Mouse (Mus musculus): ENCODE results near the gene Fblim1. TPM values are rescaled to one million over a fixed set of nuclear protein-coding genes. Genes with fewer than 3 reads are reported as not detected.

Fblim1 gene
- polyA plus RNA-seq, 1 experiment = 29.5 TPM

DNA sequence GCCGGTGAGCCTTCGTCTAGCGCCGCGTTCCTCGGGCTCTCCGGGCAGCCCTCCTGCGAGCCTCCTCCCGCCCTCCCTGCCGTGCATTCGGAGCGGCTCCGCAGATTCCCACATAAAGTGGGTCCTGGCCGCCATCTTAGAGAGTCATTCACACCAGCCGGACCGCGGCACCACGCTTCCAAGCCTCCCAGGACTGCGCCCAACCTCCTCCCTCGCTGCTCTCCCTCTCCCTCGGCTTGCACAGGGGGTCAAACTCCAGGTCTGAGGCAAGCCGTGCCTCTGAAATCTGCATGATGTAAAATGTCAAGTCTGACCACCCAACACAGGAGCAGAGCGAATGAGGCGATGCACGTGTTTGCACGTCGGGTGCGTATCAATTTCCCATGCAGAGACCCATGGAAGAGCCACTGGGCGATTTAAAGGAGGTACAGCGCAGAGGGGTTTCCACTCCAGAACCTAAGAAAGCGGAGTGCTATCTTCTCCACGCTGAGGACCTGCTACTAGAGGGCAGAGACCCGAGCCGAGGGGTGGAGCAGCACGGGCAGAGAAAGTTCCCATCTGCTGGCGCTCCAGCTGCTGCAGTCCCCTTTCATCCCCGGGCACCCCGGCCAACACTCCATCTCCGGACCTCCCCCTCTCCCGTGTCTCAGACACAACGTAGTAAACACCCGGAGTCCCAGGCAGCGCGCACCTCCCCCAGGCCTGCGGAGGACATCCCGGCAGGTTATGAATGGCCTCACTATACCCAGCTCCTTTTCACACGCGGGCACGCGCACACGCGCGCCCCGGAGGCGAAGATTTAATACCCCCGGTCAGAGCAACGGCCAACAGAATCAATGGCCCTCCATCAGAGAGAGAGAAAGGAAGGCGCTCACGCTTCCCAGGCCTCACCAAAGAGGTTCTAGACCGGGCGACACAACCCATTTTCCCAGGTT lies 69.3 kb downstream of the Fblim1 start:
- Histone ChIP-seq H3K4me3 (peak overlapping the region; percentile 89), H3ac (ENCODE audit: control insufficient read depth, insufficient read length) (peak overlapping the region; percentile 98), H3K36me3 (ENCODE audit: control insufficient read depth, insufficient read depth) (no peaks in the 10 kb centered on the region), H3K27me3 (ENCODE audit: control insufficient read depth, insufficient read depth, insufficient read length) (no peaks in the 10 kb centered on the region), H3K79me2 (ENCODE audit: control insufficient read depth, insufficient read depth) (peaks cover 62% of the 10 kb centered on the region), H3K4me2 (ENCODE audit: low read depth) (peak overlapping the region; percentile 97)
- TF ChIP-seq TCF3 (IDR thresholded peaks at IDR 0.05; ENCODE audit: insufficient read length, low read depth) (no peak), MYOD1 (IDR thresholded peaks at IDR 0.05; ENCODE audit: control insufficient read depth in 1 of 3, insufficient read length in 2 of 3, low read depth in 2 of 3) (peak in 1 of 3 experiments; percentile 14), USF1 (IDR thresholded peaks at IDR 0.05; ENCODE audit: low read depth) (no peak), MYOG (IDR thresholded peaks at IDR 0.05; ENCODE audit: control insufficient read depth in 1 of 3, insufficient read depth in 1 of 3, insufficient read length in 2 of 3, low read depth in 2 of 3) (peak in 1 of 3 experiments; percentile 53), E2F4 (IDR thresholded peaks at IDR 0.05; ENCODE audit: insufficient read depth) (no peak)

DNA sequence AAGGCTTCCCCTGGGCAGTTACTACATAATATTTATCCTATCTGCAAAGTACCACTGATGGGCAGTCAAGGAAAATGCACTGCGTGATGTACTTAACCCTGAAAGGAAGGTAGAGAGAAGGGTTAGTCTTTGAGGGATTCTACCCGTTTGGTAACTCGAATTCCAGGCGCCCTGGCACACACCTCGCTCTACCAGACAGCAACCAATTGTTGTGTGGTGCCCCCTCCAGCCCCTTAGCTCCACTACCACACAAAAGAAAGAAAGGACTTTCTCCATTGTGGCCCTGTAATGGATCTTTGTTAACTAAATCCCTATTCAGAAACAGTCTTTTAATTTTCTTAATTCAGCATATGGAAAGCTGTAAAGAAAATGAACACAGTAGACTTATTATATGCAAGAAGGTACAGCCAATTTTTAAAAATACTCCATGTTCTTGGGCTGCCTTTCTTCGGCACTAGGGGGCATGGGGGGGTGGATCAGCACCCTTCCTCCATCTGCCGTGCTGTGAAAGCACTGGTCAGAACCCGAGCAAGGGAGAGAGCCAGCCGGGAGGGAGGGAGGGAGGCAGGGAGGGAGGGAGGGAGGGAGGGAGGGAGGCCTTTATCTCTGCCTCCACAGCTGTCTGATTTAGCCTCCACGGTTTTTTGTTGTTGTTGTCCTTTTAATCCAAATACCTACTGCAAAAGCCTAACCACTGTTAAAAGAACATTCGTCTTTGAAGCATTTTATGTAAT lies 70.8 kb downstream of the Fblim1 start:
- Histone ChIP-seq H3ac (ENCODE audit: control insufficient read depth, insufficient read length) (no peak overlapping the region), H3K27me3 (ENCODE audit: control insufficient read depth, insufficient read depth, insufficient read length) (no peaks in the 10 kb centered on the region), H3K79me2 (ENCODE audit: control insufficient read depth, insufficient read depth) (peaks cover 77% of the 10 kb centered on the region), H3K36me3 (ENCODE audit: control insufficient read depth, insufficient read depth) (no peaks in the 10 kb centered on the region), H3K4me2 (ENCODE audit: low read depth) (peak overlapping the region; percentile 97), H3K4me3 (peak overlapping the region; percentile 89)
- TF ChIP-seq POLR2A (IDR thresholded peaks at IDR 0.05; ENCODE audit: insufficient read length, low read depth) (no peak), REST (IDR thresholded peaks at IDR 0.05; ENCODE audit: insufficient read depth, insufficient read length) (no peak), USF1 (IDR thresholded peaks at IDR 0.05; ENCODE audit: low read depth) (no peak), E2F4 (IDR thresholded peaks at IDR 0.05; ENCODE audit: insufficient read depth) (no peak), CEBPB (IDR thresholded peaks at IDR 0.05; ENCODE audit: insufficient read depth, poor library complexity, severe bottlenecking) (no peak), MAX (IDR thresholded peaks at IDR 0.05; ENCODE audit: low read depth) (no peak), MYOG (IDR thresholded peaks at IDR 0.05; ENCODE audit: control insufficient read depth in 1 of 3, insufficient read depth in 1 of 3, insufficient read length in 2 of 3, low read depth in 2 of 3) (peak in 1 of 3 experiments; percentile 22)

DNA sequence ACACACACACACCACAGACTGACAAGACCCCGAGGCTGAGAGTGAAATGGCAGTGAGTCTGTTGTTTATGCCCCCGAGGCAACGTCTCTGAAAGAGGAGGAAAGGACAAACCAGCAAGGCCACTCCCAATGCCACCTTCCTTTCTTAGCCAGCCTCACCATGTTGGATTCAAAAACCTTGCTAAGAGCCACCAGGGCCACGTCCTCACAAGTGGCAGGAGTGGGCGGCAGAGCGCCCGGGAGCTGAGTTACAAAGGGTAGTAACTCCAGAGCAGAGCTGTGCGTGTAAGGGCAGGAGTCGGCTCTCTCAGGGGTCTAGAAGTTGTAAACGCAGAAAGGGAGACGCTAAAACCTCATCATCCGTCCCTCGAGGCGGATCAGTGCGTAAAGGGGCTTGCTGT lies 74.9 kb downstream of the Fblim1 start:
- no peaks in the 10 kb centered on the region for H3K36me3 ChIP-seq (ENCODE audit: control insufficient read depth, insufficient read depth)
- no peak overlapping the region for H3ac ChIP-seq (ENCODE audit: control insufficient read depth, insufficient read length)
- no peak overlapping the region for H3K4me2 ChIP-seq (ENCODE audit: low read depth)
- no peaks in the 10 kb centered on the region for H3K27me3 ChIP-seq (ENCODE audit: control insufficient read depth, insufficient read depth, insufficient read length)
- no peak overlapping the region for H3K4me3 ChIP-seq
- H3K79me2 ChIP-seq (ENCODE audit: control insufficient read depth, insufficient read depth) = peaks cover 100% of the 10 kb centered on the region
- TF ChIP-seq CEBPB (IDR thresholded peaks at IDR 0.05; ENCODE audit: insufficient read depth, poor library complexity, severe bottlenecking) (no peak), TCF12 (IDR thresholded peaks at IDR 0.05; ENCODE audit: insufficient read depth, poor library complexity, severe bottlenecking) (no peak), MYOG (IDR thresholded peaks at IDR 0.05; ENCODE audit: control insufficient read depth in 1 of 3, insufficient read depth in 1 of 3, insufficient read length in 2 of 3, low read depth in 2 of 3) (no peak), TCF3 (IDR thresholded peaks at IDR 0.05; ENCODE audit: insufficient read length, low read depth) (no peak), E2F4 (IDR thresholded peaks at IDR 0.05; ENCODE audit: insufficient read depth) (no peak), POLR2AphosphoS2 (IDR thresholded peaks at IDR 0.05; ENCODE audit: insufficient read length, low read depth) (no peak), MAX (IDR thresholded peaks at IDR 0.05; ENCODE audit: low read depth) (no peak)

DNA sequence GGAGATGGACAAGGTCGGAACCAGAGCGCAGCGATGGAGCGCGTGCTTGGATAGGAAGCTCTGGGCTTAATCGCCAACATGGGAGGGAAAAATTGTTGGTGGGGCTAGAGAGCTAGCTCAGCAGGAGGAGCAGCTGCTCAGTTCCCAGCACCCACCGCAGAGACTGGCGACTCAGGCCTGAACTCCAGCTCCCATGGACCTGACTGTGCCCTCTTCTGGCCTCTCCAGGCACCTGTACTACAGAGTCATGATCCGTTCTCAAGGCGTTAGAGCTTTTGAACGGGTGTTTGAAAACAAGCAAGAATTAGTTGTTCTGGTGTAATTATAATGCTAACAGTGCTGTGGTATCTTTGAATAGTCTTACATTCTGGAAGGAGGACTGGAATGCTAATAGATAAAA lies 77.0 kb downstream of the Fblim1 start:
- H3K27me3 ChIP-seq (ENCODE audit: control insufficient read depth, insufficient read depth, insufficient read length) = no peaks in the 10 kb centered on the region
- H3K4me2 ChIP-seq (ENCODE audit: low read depth) = no peak overlapping the region
- no peak for TF ChIP-seq E2F4 (IDR thresholded peaks at IDR 0.05; ENCODE audit: insufficient read depth)
- no peak for TF ChIP-seq SRF (IDR thresholded peaks at IDR 0.05; ENCODE audit: control insufficient read depth, insufficient read length, low read depth)
- no peak for TF ChIP-seq CEBPB (IDR thresholded peaks at IDR 0.05; ENCODE audit: insufficient read depth, poor library complexity, severe bottlenecking)
- no peak for TF ChIP-seq POLR2A (IDR thresholded peaks at IDR 0.05; ENCODE audit: insufficient read length, low read depth)
- no peak for TF ChIP-seq POLR2AphosphoS2 (IDR thresholded peaks at IDR 0.05; ENCODE audit: insufficient read length, low read depth)
- no peak for TF ChIP-seq MAX (IDR thresholded peaks at IDR 0.05; ENCODE audit: low read depth)
- no peak for TF ChIP-seq REST (IDR thresholded peaks at IDR 0.05; ENCODE audit: insufficient read depth, insufficient read length)
- TF ChIP-seq TCF12 (IDR thresholded peaks at IDR 0.05; ENCODE audit: insufficient read depth, poor library complexity, severe bottlenecking) = no peak
- no peak for TF ChIP-seq MYOD1 (IDR thresholded peaks at IDR 0.05; ENCODE audit: control insufficient read depth in 1 of 3, insufficient read length in 2 of 3, low read depth in 2 of 3)
- no peak for TF ChIP-seq TCF3 (IDR thresholded peaks at IDR 0.05; ENCODE audit: insufficient read length, low read depth)
- H3K4me3 ChIP-seq = no peak overlapping the region
- no peak overlapping the region for H3ac ChIP-seq (ENCODE audit: control insufficient read depth, insufficient read length)
- H3K36me3 ChIP-seq (ENCODE audit: control insufficient read depth, insufficient read depth) = no peaks in the 10 kb centered on the region
- peaks cover 100% of the 10 kb centered on the region for H3K79me2 ChIP-seq (ENCODE audit: control insufficient read depth, insufficient read depth)
